Mouse (Mus musculus) cortical plate, adult 2 months (tissue): Measurements from ENCODE around the gene Pex14.

Experiments
- CTCF ChIP-seq: fragments of 200-500 bp; IDR thresholded peaks from 2 replicates; pipeline ENCODE4 v1.5.1; 2011; ENCODE audit warnings: mild to moderate bottlenecking, control low read depth, low read length; ENCODE audit not compliant: insufficient read depth; ENCODE audit errors: extremely low read depth
- POLR2A ChIP-seq: fragments of 200-500 bp; IDR thresholded peaks from 2 replicates; pipeline ENCODE4 v1.6.1; 2011; ENCODE audit warnings: mild to moderate bottlenecking, low read length, control low read depth; ENCODE audit not compliant: insufficient read depth; ENCODE audit errors: extremely low read depth

- no peak for TF ChIP-seq POLR2A
- no peak for TF ChIP-seq CTCF
These were observed 151.8 kb downstream of the Pex14 start for GRCm38 (mm10) chr4:148947833-148948388.
